Mouse (Mus musculus) intestine, embryonic 15.5 days (tissue): ENCODE results near the gene Btg1. TPM values are rescaled to one million over a fixed set of nuclear protein-coding genes. Genes with fewer than 3 reads are reported as not detected.

Experiments
- ATAC-seq: fragments of 200-750 bp; cut with Nextera tagmentation; 2 replicates; pipeline ENCODE4 v1.8.0; 2017; ENCODE audit warnings: moderate TSS enrichment, moderate library complexity
- H3K27ac ChIP-seq: fragments of 300-500 bp; sonication (generic); 2 replicates; pipeline ENCODE4 v1.5.1; 2015; ENCODE audit warnings: mild to moderate bottlenecking, inconsistent platforms
- H3K27me3 ChIP-seq: fragments of 300-500 bp; sonication (generic); replicated peaks from 2 replicates; pipeline ENCODE4 v1.6.1; 2015; ENCODE audit warnings: inconsistent platforms
- H3K36me3 ChIP-seq: fragments of 300-500 bp; sonication (generic); 2 replicates; pipeline ENCODE4 v1.6.1; 2015; ENCODE audit warnings: inconsistent platforms
- H3K4me1 ChIP-seq: fragments of 300-500 bp; sonication (generic); replicated peaks from 2 replicates; pipeline ENCODE4 v1.6.1; 2015; ENCODE audit warnings: inconsistent platforms
- H3K4me2 ChIP-seq: fragments of 300-500 bp; sonication (generic); replicated peaks from 2 replicates; pipeline ENCODE4 v1.6.1; 2015; ENCODE audit warnings: mild to moderate bottlenecking, inconsistent platforms
- H3K4me3 ChIP-seq: fragments of 300-500 bp; sonication (generic); replicated peaks from 2 replicates; pipeline ENCODE4 v1.5.1; 2015; ENCODE audit warnings: inconsistent platforms
- H3K9ac ChIP-seq: fragments of 300-500 bp; sonication (generic); 2 replicates; pipeline ENCODE4 v1.6.1; 2015; ENCODE audit warnings: inconsistent platforms
- H3K9me3 ChIP-seq: fragments of 300-500 bp; sonication (generic); 2 replicates; pipeline ENCODE4 v1.6.1; 2016; ENCODE audit warnings: inconsistent platforms
- WGBS: fragments of 180-500 bp; shearing (Covaris S2); methylation state at CpG from one replicate; pipeline ENCODE4 v1.1.7; 2015; 5-methylcytosine and 5-hydroxymethylcytosine counted together
- polyA plus RNA-seq: library from polyadenylated mRNA; unstranded; fragments of >200 nt; fragmentation: Nextera tagmentation; extraction: Ambion mirVana; gene quantifications from 2 replicates; pipeline ENCODE4 v1.2.1, GENCODE M21; 2015

Gene Btg1
- polyA plus RNA-seq: 43.9 and 47.9 TPM in 2 replicates

GRCm38 (mm10) chr10:96616709-96617116, at the start of gene Btg1:
Gene Btg1, plus strand, starts transcription at chr10:96617006.
- H3K4me1 ChIP-seq: peaks cover 5% of the 10 kb centered on the region; the same call in 1 of the 2 replicates
- peak; percentile 96 for ATAC-seq
- H3K4me3 ChIP-seq: peak within 1 kb of the TSS; percentile 98
- peak within 1 kb of the TSS; percentile 100 for H3K9ac ChIP-seq
- no peaks in the 10 kb centered on the region for H3K9me3 ChIP-seq
- H3K4me2 ChIP-seq: peak within 1 kb of the TSS; percentile 61
- peak within 1 kb of the TSS; percentile 94 for H3K27ac ChIP-seq
- H3K36me3 ChIP-seq: no peaks in the 10 kb centered on the region; the same call in 1 of the 2 replicates
- H3K27me3 ChIP-seq: no peaks in the 10 kb centered on the region
- under 1% methylated on average over 37 of the region's 37 CpGs for WGBS

- Histone ChIP-seq H3K4me2 (no peak overlapping the region), H3K27me3 (no peaks in the 10 kb centered on the region), H3K9ac (no peak overlapping the region), H3K27ac (no peak overlapping the region), H3K9me3 (no peaks in the 10 kb centered on the region), H3K4me1 (no peaks in the 10 kb centered on the region), H3K36me3 (no peaks in the 10 kb centered on the region), H3K4me3 (no peak overlapping the region)
- 82% methylated on average over 8 of the region's 8 CpGs for WGBS
- no peak for ATAC-seq
Observed at GRCm38 (mm10) chr10:96569469-96569868, 47.3 kb upstream of the Btg1 start.

GRCm38 (mm10) chr10:96571176-96571575, 45.6 kb upstream of the Btg1 start:
- H3K4me2 ChIP-seq: no peak overlapping the region
- no peak for ATAC-seq
- H3K4me1 ChIP-seq: no peaks in the 10 kb centered on the region
- 62% methylated on average over 4 of the region's 4 CpGs for WGBS
- H3K9ac ChIP-seq: no peak overlapping the region
- no peak overlapping the region for H3K4me3 ChIP-seq
- H3K9me3 ChIP-seq: no peaks in the 10 kb centered on the region
- no peaks in the 10 kb centered on the region for H3K36me3 ChIP-seq
- H3K27me3 ChIP-seq: no peaks in the 10 kb centered on the region
- H3K27ac ChIP-seq: no peak overlapping the region

- no peaks in the 10 kb centered on the region for H3K36me3 ChIP-seq
- peak; percentile 77 for ATAC-seq
- H3K27ac ChIP-seq: no peak overlapping the region
- no peak overlapping the region for H3K4me2 ChIP-seq
- no peaks in the 10 kb centered on the region for H3K27me3 ChIP-seq
- H3K9me3 ChIP-seq: no peaks in the 10 kb centered on the region
- WGBS: 72% methylated on average over 6 of the region's 6 CpGs
- no peak overlapping the region for H3K9ac ChIP-seq
- no peak overlapping the region for H3K4me3 ChIP-seq
- H3K4me1 ChIP-seq: no peaks in the 10 kb centered on the region
Observed at GRCm38 (mm10) chr10:96574786-96575185, 42.0 kb upstream of the Btg1 start.

GRCm38 (mm10) chr10:96575338-96575737, 41.5 kb upstream of the Btg1 start:
- 74% methylated on average over 5 of the region's 5 CpGs for WGBS
- Histone ChIP-seq H3K9me3 (no peaks in the 10 kb centered on the region), H3K4me3 (no peak overlapping the region), H3K36me3 (no peaks in the 10 kb centered on the region), H3K4me1 (no peaks in the 10 kb centered on the region; the same call in 1 of the 2 replicates), H3K27me3 (no peaks in the 10 kb centered on the region), H3K4me2 (no peak overlapping the region), H3K9ac (no peak overlapping the region), H3K27ac (no peak overlapping the region)
- no peak for ATAC-seq

DNA sequence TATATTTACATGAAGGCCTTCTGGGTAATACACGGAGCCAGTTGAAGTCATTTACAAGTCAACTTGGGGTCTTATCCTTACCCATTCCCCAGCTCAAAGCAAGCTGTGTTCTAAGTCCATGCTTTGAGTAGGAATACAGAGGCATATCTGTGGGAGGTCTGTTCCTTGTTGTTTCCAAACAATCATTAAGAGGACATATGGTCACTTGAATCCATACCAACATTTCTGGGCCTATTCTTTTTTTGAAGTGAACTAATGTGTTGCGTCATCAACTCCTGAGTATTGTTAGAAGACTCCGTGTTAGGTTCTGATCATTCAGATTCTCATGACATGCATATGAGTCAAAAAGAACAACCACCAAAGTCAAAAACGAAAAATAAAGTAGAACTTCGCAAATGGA, 37.9 kb upstream of the Btg1 start:
- ATAC-seq: no peak
- no peaks in the 10 kb centered on the region for H3K27me3 ChIP-seq
- no peak overlapping the region for H3K27ac ChIP-seq
- no peak overlapping the region for H3K9ac ChIP-seq
- no peaks in the 10 kb centered on the region for H3K9me3 ChIP-seq
- WGBS: 69% methylated on average over 5 of the region's 5 CpGs
- H3K36me3 ChIP-seq: no peaks in the 10 kb centered on the region
- H3K4me1 ChIP-seq: no peaks in the 10 kb centered on the region; the same call in 1 of the 2 replicates
- no peak overlapping the region for H3K4me2 ChIP-seq
- H3K4me3 ChIP-seq: no peak overlapping the region

GRCm38 (mm10) chr10:96579436-96579835, 37.4 kb upstream of the Btg1 start:
- Histone ChIP-seq H3K27me3 (no peaks in the 10 kb centered on the region), H3K4me1 (no peaks in the 10 kb centered on the region; the same call in 1 of the 2 replicates), H3K27ac (no peak overlapping the region), H3K4me3 (no peak overlapping the region), H3K36me3 (no peaks in the 10 kb centered on the region), H3K4me2 (no peak overlapping the region), H3K9me3 (no peaks in the 10 kb centered on the region), H3K9ac (no peak overlapping the region)
- ATAC-seq: no peak
- WGBS: 36% methylated on average over 4 of the region's 4 CpGs

DNA sequence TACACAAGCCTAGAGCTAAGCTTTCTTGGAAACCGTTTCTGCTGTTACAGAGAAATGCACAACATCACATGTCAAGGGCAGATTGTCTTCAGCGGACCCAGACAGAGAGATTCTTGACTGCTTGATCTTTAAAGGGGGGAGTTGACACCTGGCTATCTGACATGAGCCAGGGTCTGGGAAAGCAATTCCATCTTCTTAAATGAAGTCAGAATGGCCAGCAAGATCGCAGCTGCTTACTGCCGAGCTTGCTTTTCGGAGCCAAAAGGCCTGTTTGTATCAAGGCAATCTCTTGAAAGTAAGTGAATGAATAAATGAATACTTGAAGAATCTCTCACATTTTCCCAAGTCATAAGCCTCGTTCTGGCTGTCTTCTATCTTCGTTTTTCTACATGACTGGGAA, 36.6 kb upstream of the Btg1 start:
- Histone ChIP-seq H3K36me3 (no peaks in the 10 kb centered on the region), H3K4me2 (no peak overlapping the region), H3K9ac (no peak overlapping the region), H3K4me3 (no peak overlapping the region), H3K27me3 (no peaks in the 10 kb centered on the region), H3K9me3 (no peaks in the 10 kb centered on the region), H3K27ac (no peak overlapping the region), H3K4me1 (no peaks in the 10 kb centered on the region; the same call in 1 of the 2 replicates)
- no peak; the same call in 1 of the 2 replicates for ATAC-seq
- WGBS: 58% methylated on average over 7 of the region's 7 CpGs

GRCm38 (mm10) chr10:96581232-96581631, 35.6 kb upstream of the Btg1 start:
- no peaks in the 10 kb centered on the region for H3K27me3 ChIP-seq
- no peak overlapping the region for H3K4me2 ChIP-seq
- no peaks in the 10 kb centered on the region for H3K9me3 ChIP-seq
- no peaks in the 10 kb centered on the region for H3K36me3 ChIP-seq
- no peak overlapping the region for H3K4me3 ChIP-seq
- ATAC-seq: no peak
- H3K9ac ChIP-seq: no peak overlapping the region
- H3K27ac ChIP-seq: no peak overlapping the region
- peaks cover 4% of the 10 kb centered on the region; the same call in 1 of the 2 replicates for H3K4me1 ChIP-seq
- WGBS: 59% methylated on average over 6 of the region's 6 CpGs

DNA sequence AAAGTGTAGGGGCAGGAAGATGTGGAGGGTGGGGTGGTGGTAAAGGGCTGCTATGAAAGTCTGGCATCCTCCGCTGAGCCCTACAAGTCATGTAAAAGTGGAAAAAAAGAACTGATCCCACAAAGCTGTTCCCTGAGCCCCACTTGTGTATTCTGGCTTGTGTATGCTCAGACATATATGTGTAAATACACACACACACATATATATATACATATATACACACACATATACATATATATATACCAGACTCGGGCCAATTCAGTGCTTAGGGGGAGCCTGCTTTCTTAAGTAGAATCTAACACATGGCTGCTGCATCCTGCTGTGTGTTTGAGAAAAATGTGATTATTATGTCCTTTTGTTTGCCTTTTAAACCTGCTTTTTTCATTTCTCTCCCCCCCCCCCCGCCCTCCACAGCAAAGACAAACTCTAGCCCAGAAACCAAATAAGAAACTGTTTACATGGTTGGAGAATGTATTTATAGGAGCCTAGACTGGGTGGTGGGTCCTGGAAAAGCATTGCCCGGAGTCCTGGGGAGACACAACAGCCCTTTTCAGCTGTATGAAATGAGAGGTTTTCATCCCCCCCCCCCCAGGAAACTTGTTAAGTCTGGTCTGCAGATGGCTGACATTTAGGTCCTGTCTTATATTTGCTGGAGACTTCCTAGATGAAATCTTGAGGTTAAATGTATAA, 30.5 kb upstream of the Btg1 start:
- Histone ChIP-seq H3K36me3 (no peaks in the 10 kb centered on the region), H3K9ac (no peak overlapping the region), H3K27ac (no peak overlapping the region), H3K4me1 (0 out of 2 replicates have a peak, but pooled peaks cover 4% of the 10 kb centered on the region), H3K9me3 (no peaks in the 10 kb centered on the region), H3K4me3 (no peak overlapping the region), H3K27me3 (no peaks in the 10 kb centered on the region), H3K4me2 (no peak overlapping the region)
- 50% methylated on average over 4 of the region's 4 CpGs for WGBS
- ATAC-seq: no peak

DNA sequence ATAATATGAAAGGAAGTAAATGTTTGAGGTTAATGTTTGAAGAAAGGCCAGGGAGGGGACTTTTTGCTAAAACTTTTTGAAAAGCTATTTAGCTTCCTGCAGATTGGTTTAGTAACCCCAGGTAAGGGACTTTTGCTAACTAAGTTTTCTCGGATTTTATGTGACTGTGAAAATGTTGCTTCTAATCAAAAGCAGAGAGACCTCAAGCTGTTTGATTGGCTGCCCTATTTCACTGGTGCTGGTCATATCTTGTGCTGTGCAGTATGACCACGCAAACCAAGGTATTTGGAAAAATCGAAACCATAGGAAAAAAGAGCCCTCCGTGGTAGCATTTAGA, 30.0 kb upstream of the Btg1 start:
- Histone ChIP-seq H3K9me3 (no peaks in the 10 kb centered on the region), H3K27me3 (no peaks in the 10 kb centered on the region), H3K36me3 (no peaks in the 10 kb centered on the region), H3K4me2 (no peak overlapping the region), H3K4me1 (0 out of 2 replicates have a peak, but pooled peaks cover 4% of the 10 kb centered on the region), H3K9ac (no peak overlapping the region), H3K27ac (no peak overlapping the region), H3K4me3 (no peak overlapping the region)
- ATAC-seq: no peak
- 69% methylated on average over 4 of the region's 4 CpGs for WGBS

GRCm38 (mm10) chr10:96588233-96588632, 28.6 kb upstream of the Btg1 start:
- ATAC-seq: no peak
- 78% methylated on average over 6 of the region's 6 CpGs for WGBS

GRCm38 (mm10) chr10:96589781-96590180, 27.0 kb upstream of the Btg1 start:
- no peak overlapping the region for H3K27ac ChIP-seq
- H3K4me3 ChIP-seq: no peak overlapping the region
- no peaks in the 10 kb centered on the region for H3K9me3 ChIP-seq
- no peaks in the 10 kb centered on the region for H3K27me3 ChIP-seq
- 87% methylated on average over 5 of the region's 5 CpGs for WGBS
- no peak for ATAC-seq
- no peak overlapping the region for H3K4me2 ChIP-seq
- no peak overlapping the region for H3K9ac ChIP-seq
- no peaks in the 10 kb centered on the region for H3K36me3 ChIP-seq
- H3K4me1 ChIP-seq: 0 out of 2 replicates have a peak, but pooled peaks cover 4% of the 10 kb centered on the region

More at GRCm38 (mm10) chr10:96588233-96588632, 28.6 kb upstream of the Btg1 start:
- Histone ChIP-seq H3K9ac (no peak overlapping the region), H3K27me3 (no peaks in the 10 kb centered on the region), H3K4me3 (no peak overlapping the region), H3K36me3 (no peaks in the 10 kb centered on the region), H3K9me3 (no peaks in the 10 kb centered on the region), H3K4me1 (0 out of 2 replicates have a peak, but pooled peaks cover 4% of the 10 kb centered on the region), H3K27ac (no peak overlapping the region), H3K4me2 (no peak overlapping the region)
